Mouse (Mus musculus) small intestine, adult 2 months (tissue): Measurements from ENCODE around the gene H2al1j. TPM values are rescaled to one million over a fixed set of nuclear protein-coding genes. Genes with fewer than 3 reads are reported as not detected.
"Not testable (repeated sequence)": the region's sequence is repeated elsewhere in the genome, so short reads cannot be mapped to it uniquely, and the experiment has no call there.

Experiments used
- H3K27ac ChIP-seq: fragments of 200-500 bp; 2 replicates; pipeline ENCODE4 v1.5.1; 2012; ENCODE audit warnings: low read depth, low read length, control low read depth, inconsistent platforms; ENCODE audit not compliant: insufficient read depth
- H3K27me3 ChIP-seq: fragments of 200-500 bp; 2 replicates; pipeline ENCODE4 v1.6.1; 2012; ENCODE audit warnings: mild to moderate bottlenecking, moderate library complexity, low read length, inconsistent platforms; ENCODE audit not compliant: control insufficient read depth, insufficient read depth
- H3K36me3 ChIP-seq: fragments of 200-500 bp; 2 replicates; pipeline ENCODE4 v1.6.1; 2012; ENCODE audit warnings: mild to moderate bottlenecking, low read length, control low read depth, inconsistent platforms; ENCODE audit not compliant: control insufficient read depth, insufficient read depth
- H3K4me1 ChIP-seq: fragments of 200-500 bp; 2 replicates; pipeline ENCODE4 v1.6.1; 2012; ENCODE audit warnings: low read length, inconsistent platforms, mixed read lengths; ENCODE audit not compliant: control insufficient read depth, insufficient read depth, insufficient read length
- H3K4me3 ChIP-seq: fragments of 200-500 bp; 2 replicates; pipeline ENCODE4 v1.5.1; 2012; ENCODE audit warnings: low read depth, mild to moderate bottlenecking, control low read depth, inconsistent platforms, low read length, moderate library complexity
- CTCF ChIP-seq: fragments of 200-500 bp; IDR thresholded peaks from 2 replicates; pipeline ENCODE4 v1.5.1; 2012; ENCODE audit warnings: low read depth, mild to moderate bottlenecking, control low read depth, inconsistent platforms, low read length, moderate library complexity, mixed read lengths; ENCODE audit not compliant: insufficient replicate concordance, insufficient read length; ENCODE audit errors: extremely low read depth
- POLR2A ChIP-seq: fragments of 200-500 bp; IDR thresholded peaks from 2 replicates; pipeline ENCODE4 v1.6.1; 2012; ENCODE audit warnings: low read depth, mild to moderate bottlenecking, control low read depth, inconsistent platforms, low read length, moderate library complexity
- WGBS: fragments of 180-500 bp; shearing (Covaris S2); methylation state at CpG from one replicate; pipeline ENCODE4 v1.1.7; 2018; 5-methylcytosine and 5-hydroxymethylcytosine counted together
- polyA plus RNA-seq: library from polyadenylated mRNA; depleted of rRNA; stranded (reverse); fragments of >200 nt; gene quantifications from 2 replicates; pipeline ENCODE4 v1.2.3, GENCODE M21; 2012; rRNA removed

Gene H2al1j
- not detected in 2 replicates for polyA plus RNA-seq

DNA sequence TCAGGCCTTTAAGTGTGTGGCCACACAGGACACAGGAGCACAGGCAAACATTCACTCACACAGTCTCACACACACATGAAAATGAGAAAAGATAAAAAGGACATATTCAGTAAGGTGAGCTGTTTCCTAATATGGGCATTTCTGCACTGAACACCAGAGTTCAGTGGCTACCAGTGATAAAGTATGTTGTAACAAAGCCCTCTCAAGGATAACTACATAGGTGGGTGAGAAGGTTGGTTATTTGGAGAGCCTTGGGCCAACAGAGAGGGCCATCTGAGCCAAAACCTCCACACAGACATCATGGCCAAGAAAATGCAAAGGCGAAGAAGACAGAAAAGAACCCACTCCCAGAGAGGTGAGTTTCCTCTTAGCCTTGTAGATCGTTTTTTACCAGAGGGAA lies at the start of gene H2al1j:
H2al1j (plus strand) TSS at position 301 of the 400 bp plus-strand sequence.
- not testable (repeated sequence) for H3K36me3 ChIP-seq, H3K4me3 ChIP-seq, H3K4me1 ChIP-seq, H3K27me3 ChIP-seq, H3K27ac ChIP-seq
- WGBS: 94% methylated on average over 2 of the region's 2 CpGs

DNA sequence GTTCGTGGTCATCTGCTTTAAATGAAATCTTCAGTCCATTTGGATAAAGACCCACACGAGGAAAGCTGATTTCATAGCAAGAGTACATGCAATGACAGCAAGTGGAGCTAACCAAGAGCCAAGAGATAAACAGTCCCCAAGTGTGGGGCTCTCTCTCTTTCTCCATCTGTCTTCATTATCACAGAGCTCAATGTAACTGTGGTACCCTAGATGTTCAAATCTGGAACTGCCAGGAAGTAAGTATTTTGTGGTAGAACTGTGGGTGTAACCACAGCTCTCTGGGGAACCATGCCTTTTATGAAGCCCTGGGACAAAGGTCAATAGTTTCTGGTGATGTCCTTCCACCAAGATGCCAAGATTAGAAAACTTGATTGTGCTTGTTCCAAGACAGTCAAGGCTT lies 46.9 kb upstream of the H2al1j start:
- no peak overlapping the region for H3K4me3 ChIP-seq
- H3K27ac ChIP-seq: no peak overlapping the region
- no peak for TF ChIP-seq POLR2A
- no peak for TF ChIP-seq CTCF
- H3K4me1 ChIP-seq: no peaks in the 10 kb centered on the region; the same call in 1 of the 2 replicates
- WGBS: 68% methylated on average over 2 of the region's 2 CpGs
- H3K36me3 ChIP-seq: no peaks in the 10 kb centered on the region
- H3K27me3 ChIP-seq: no peaks in the 10 kb centered on the region

DNA sequence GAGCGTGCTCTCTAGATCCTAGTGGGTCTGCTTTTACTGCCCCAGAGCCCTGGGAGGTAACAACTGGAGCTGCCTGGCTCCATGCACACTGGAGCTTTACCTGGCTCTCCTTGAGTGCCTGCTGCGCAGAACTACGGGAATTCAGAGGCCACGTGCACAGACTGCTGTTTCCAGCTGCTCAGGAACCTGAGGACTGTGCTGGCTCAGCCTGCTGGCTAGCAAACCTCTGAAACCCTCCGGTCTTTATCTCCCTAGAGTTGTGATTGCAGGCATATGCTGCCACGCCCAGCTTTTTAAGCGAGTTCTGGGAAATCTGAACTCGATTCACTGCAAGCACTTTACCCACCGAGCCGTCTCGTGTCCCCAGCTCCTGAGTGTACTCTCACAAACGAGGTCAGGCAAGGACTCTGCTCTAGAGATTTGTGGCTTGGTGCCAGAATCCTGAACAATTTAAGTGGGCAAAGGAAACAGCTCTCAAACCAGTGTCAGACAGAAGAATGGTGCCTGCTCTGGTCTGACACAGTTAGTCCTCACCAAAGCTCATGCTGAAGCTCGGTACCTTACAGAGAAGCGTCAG lies 39.2 kb upstream of the H2al1j start:
- 32% methylated on average over 14 of the region's 14 CpGs for WGBS
- H3K27me3 ChIP-seq: no peaks in the 10 kb centered on the region

DNA sequence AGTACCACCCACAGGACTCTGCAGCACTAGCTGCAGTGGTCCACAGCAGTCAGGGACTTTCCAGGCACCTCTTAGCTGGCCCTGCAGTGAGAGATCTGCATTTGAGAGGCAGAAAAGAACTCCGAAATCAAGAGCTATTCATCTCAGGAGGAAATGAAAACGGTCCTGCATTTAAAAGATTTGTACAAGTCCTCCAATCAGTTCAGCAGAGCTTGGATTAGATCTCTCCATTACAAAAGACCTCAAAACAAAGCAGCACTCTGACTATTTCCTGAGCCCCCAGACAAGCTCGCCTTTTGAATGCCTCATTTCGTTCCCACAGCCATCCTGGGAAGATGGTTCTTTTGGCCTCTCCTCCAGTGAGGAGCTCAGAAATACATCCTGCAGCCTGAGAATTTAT lies 38.4 kb upstream of the H2al1j start:
- TF ChIP-seq POLR2A: no peak
- no peak for TF ChIP-seq CTCF
- no peak overlapping the region for H3K4me3 ChIP-seq
- no peaks in the 10 kb centered on the region for H3K4me1 ChIP-seq
- no peaks in the 10 kb centered on the region for H3K27me3 ChIP-seq
- 78% methylated on average over 4 of the region's 4 CpGs for WGBS
- H3K27ac ChIP-seq: no peak overlapping the region
- H3K36me3 ChIP-seq: no peaks in the 10 kb centered on the region

More for the DNA sequence above, 39.2 kb upstream of the H2al1j start:
- Histone ChIP-seq H3K27ac (no peak overlapping the region), H3K36me3 (no peaks in the 10 kb centered on the region), H3K4me1 (no peaks in the 10 kb centered on the region), H3K4me3 (no peak overlapping the region)
- TF ChIP-seq CTCF (no peak), POLR2A (no peak)

DNA sequence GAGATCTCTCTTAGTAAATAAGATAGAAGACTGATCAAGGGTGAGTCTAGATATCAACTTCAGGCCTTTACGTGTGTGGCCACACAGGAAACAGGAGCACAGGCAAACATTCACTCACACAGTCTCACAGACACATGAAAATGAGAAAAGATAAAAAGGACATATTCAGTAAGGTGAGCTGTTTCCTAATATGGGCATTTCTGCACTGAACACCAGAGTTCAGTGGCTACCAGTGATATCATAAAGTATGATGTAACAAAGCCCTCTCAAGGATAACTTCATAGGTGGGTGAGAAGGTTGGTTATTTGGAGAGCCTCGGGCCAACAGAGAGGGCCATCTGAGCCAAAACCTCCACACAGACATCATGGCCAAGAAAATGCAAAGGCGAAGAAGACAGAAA lies 28.7 kb upstream of the H2al1j start, which contains the start of gene H2al1a:
H2al1a (plus strand) TSS at position 301 of the 400 bp plus-strand sequence.
- H3K27ac ChIP-seq, H3K36me3 ChIP-seq, H3K4me3 ChIP-seq, H3K4me1 ChIP-seq, H3K27me3 ChIP-seq: not testable (repeated sequence)
- no CpG with 5 or more reads among the region's 3 CpGs for WGBS

DNA sequence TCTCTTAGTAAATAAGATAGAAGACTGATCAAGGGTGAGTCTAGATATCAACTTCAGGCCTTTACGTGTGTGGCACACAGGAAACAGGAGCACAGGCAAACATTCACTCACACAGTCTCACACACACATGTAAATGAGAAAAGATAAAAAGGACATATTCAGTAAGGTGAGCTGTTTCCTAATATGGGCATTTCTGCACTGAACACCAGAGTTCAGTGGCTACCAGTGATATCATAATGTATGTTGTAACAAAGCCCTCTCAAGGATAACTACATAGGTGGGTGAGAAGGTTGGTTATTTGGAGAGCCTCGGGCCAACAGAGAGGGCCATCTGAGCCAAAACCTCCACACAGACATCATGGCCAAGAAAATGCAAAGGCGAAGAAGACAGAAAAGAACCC lies 25.5 kb upstream of the H2al1j start, which contains the start of gene H2al1b:
H2al1b (plus strand) TSS at position 301 of the 400 bp plus-strand sequence.
- H3K4me1 ChIP-seq, H3K36me3 ChIP-seq, H3K27me3 ChIP-seq, H3K4me3 ChIP-seq, H3K27ac ChIP-seq: not testable (repeated sequence)
- WGBS: 86% methylated on average over 1 of the region's 3 CpGs

DNA sequence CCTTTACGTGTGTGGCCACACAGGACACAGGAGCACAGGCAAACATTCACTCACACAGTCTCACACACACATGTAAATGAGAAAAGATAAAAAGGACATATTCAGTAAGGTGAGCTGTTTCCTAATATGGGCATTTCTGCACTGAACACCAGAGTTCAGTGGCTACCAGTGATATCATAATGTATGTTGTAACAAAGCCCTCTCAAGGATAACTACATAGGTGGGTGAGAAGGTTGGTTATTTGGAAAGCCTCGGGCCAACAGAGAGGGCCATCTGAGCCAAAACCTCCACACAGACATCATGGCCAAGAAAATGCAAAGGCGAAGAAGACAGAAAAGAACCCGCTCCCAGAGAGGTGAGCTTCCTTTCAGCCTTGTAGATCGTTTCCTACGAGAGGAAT lies 22.3 kb upstream of the H2al1j start, which contains the start of gene H2al1c:
H2al1c (plus strand) TSS at position 301 of the 400 bp plus-strand sequence.
- H3K27ac ChIP-seq, H3K4me3 ChIP-seq: not testable (repeated sequence)
- 87% methylated on average over 3 of the region's 6 CpGs for WGBS

DNA sequence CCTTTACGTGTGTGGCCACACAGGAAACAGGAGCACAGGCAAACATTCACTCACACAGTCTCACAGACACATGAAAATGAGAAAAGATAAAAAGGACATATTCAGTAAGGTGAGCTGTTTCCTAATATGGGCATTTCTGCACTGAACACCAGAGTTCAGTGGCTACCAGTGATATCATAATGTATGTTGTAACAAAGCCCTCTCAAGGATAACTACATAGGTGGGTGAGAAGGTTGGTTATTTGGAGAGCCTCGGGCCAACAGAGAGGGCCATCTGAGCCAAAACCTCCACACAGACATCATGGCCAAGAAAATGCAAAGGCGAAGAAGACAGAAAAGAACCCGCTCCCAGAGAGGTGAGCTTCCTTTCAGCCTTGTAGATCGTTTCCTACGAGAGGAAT lies 19.1 kb upstream of the H2al1j start, which contains the start of gene H2al1d:
H2al1d (plus strand) TSS at position 301 of the 400 bp plus-strand sequence.
- not testable (repeated sequence) for H3K27ac ChIP-seq, H3K4me1 ChIP-seq, H3K36me3 ChIP-seq, H3K27me3 ChIP-seq, H3K4me3 ChIP-seq
- no CpG with 5 or more reads among the region's 6 CpGs for WGBS

More for the DNA sequence above, 22.3 kb upstream of the H2al1j start, which contains the start of gene H2al1c:
- not testable (repeated sequence) for H3K36me3 ChIP-seq, H3K4me1 ChIP-seq, H3K27me3 ChIP-seq

DNA sequence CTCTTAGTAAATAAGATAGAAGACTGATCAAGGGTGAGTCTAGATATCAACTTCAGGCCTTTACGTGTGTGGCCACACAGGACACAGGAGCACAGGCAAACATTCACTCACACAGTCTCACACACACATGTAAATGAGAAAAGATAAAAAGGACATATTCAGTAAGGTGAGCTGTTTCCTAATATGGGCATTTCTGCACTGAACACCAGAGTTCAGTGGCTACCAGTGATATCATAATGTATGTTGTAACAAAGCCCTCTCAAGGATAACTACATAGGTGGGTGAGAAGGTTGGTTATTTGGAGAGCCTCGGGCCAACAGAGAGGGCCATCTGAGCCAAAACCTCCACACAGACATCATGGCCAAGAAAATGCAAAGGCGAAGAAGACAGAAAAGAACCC lies 16.0 kb upstream of the H2al1j start, which contains the start of gene H2al1e:
H2al1e (plus strand) TSS at position 301 of the 400 bp plus-strand sequence.
- H3K36me3 ChIP-seq, H3K27me3 ChIP-seq, H3K4me1 ChIP-seq, H3K4me3 ChIP-seq, H3K27ac ChIP-seq: not testable (repeated sequence)
- no CpG with 5 or more reads among the region's 3 CpGs for WGBS

DNA sequence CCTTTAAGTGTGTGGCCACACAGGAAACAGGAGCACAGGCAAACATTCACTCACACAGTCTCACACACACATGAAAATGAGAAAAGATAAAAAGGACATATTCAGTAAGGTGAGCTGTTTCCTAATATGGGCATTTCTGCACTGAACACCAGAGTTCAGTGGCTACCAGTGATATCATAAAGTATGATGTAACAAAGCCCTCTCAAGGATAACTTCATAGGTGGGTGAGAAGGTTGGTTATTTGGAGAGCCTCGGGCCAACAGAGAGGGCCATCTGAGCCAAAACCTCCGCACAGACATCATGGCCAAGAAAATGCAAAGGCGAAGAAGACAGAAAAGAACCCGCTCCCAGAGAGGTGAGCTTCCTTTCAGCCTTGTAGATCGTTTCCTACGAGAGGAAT lies 12.8 kb upstream of the H2al1j start, which contains the start of gene H2al1f:
H2al1f (plus strand) TSS at position 301 of the 400 bp plus-strand sequence.
- not testable (repeated sequence) for H3K4me1 ChIP-seq, H3K27ac ChIP-seq, H3K27me3 ChIP-seq, H3K4me3 ChIP-seq, H3K36me3 ChIP-seq
- WGBS: no CpG with 5 or more reads among the region's 6 CpGs

DNA sequence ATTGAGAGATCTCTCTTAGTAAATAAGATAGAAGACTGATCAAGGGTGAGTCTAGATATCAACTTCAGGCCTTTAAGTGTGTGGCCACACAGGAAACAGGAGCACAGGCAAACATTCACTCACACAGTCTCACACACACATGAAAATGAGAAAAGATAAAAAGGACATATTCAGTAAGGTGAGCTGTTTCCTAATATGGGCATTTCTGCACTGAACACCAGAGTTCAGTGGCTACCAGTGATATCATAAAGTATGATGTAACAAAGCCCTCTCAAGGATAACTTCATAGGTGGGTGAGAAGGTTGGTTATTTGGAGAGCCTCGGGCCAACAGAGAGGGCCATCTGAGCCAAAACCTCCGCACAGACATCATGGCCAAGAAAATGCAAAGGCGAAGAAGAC lies 9.7 kb upstream of the H2al1j start, which contains the start of gene H2al1g:
H2al1g (plus strand) TSS at position 301 of the 400 bp plus-strand sequence.
- H3K4me1 ChIP-seq, H3K27me3 ChIP-seq, H3K36me3 ChIP-seq, H3K27ac ChIP-seq, H3K4me3 ChIP-seq: not testable (repeated sequence)
- WGBS: no CpG with 5 or more reads among the region's 3 CpGs
